Mouse (Mus musculus): ENCODE results near the gene Olfr679. TPM values are rescaled to one million over a fixed set of nuclear protein-coding genes. Genes with fewer than 3 reads are reported as not detected.
"Not testable (repeated sequence)": the region's sequence is repeated elsewhere in the genome, so short reads cannot be mapped to it uniquely, and the experiment has no call there.

The Olfr679 gene
- not detected for total RNA-seq (2021)
- long read RNA-seq, experiment 1 = 0 reads
- long read RNA-seq, experiment 2 = 0 reads

- DNase-seq = no peak
- intact Hi-C loops (cut with DNase I; ENCODE audit: low total_unique reads) = no loop called here
Observed at GRCm38 (mm10) chr7:105080905-105081304, at the start of gene Olfr679. TSS of gene Olfr679 (plus strand) at chr7:105081205.

GRCm38 (mm10) chr7:105032398-105032797 is 48.6 kb upstream of the Olfr679 start, which contains the start of gene Olfr676:
TSS of gene Olfr676 (plus strand) at chr7:105032698.
- DNase-seq = no peak
- intact Hi-C loops (cut with DNase I; ENCODE audit: low total_unique reads) = no loop called here

GRCm38 (mm10) chr7:105033836-105034235 is 47.2 kb upstream of the Olfr679 start:
- DNase-seq; intact Hi-C loops (cut with DNase I; ENCODE audit: low total_unique reads): not testable (repeated sequence)

GRCm38 (mm10) chr7:105058951-105059350 is 22.1 kb upstream of the Olfr679 start:
- intact Hi-C loops (cut with DNase I; ENCODE audit: low total_unique reads) = no loop called here
- DNase-seq = no peak

- DNase-seq = no peak
- intact Hi-C loops (cut with DNase I; ENCODE audit: low total_unique reads) = no loop called here
Observed at GRCm38 (mm10) chr7:105064175-105064574, 16.8 kb upstream of the Olfr679 start, which contains the start of gene Olfr678. TSS of gene Olfr678 (plus strand) at chr7:105064475.

GRCm38 (mm10) chr7:105092717-105093116 is 11.7 kb downstream of the Olfr679 start, which contains the start of gene Olfr680-ps1:
TSS of gene Olfr680-ps1 (minus strand) at chr7:105092817.
- DNase-seq; intact Hi-C loops (cut with DNase I; ENCODE audit: low total_unique reads): not testable (repeated sequence)

- no peak for DNase-seq
- intact Hi-C loops (cut with DNase I; ENCODE audit: low total_unique reads) = no loop called here
Observed at GRCm38 (mm10) chr7:105116536-105116935, 35.5 kb downstream of the Olfr679 start, which contains the start of gene Olfr681. TSS of gene Olfr681 (plus strand) at chr7:105116836.

Other genes starting within 250 kb of the Olfr679 start
- gene Usp17lb, start 238.6 kb upstream of the Olfr679 start, total RNA-seq (2021) = not detected
- gene Usp17la, start 224.2 kb upstream of the Olfr679 start, total RNA-seq (2021) = not detected
- not detected for gene Olfr665, start 203.2 kb upstream of the Olfr679 start, total RNA-seq (2021)
- gene Olfr666, start 185.3 kb upstream of the Olfr679 start, total RNA-seq (2021) = not detected
- gene Olfr667, start 159.7 kb upstream of the Olfr679 start, total RNA-seq (2021) = not detected
- gene Olfr668, start 153.1 kb upstream of the Olfr679 start, total RNA-seq (2021) = not detected
- gene Olfr669, start 147.0 kb upstream of the Olfr679 start, total RNA-seq (2021) = not detected
- gene Olfr670, start 118.6 kb upstream of the Olfr679 start, total RNA-seq (2021) = not detected
- gene Olfr671, start 102.1 kb upstream of the Olfr679 start, total RNA-seq (2021) = not detected
- not detected for gene Olfr672, start 79.2 kb upstream of the Olfr679 start, total RNA-seq (2021)
- not detected for gene Olfr675, start 52.7 kb upstream of the Olfr679 start, total RNA-seq (2021)
- not detected for gene Olfr676, start 48.5 kb upstream of the Olfr679 start, total RNA-seq (2021)
- gene Olfr677, start 29.8 kb upstream of the Olfr679 start, total RNA-seq (2021) = not detected
- gene Olfr678, start 16.7 kb upstream of the Olfr679 start, total RNA-seq (2021) = not detected
- gene Olfr680-ps1, start 11.6 kb downstream of the Olfr679 start, total RNA-seq (2021) = not detected
- not detected for gene Olfr681, start 35.6 kb downstream of the Olfr679 start, total RNA-seq (2021)
- not detected for gene Olfr683, start 65.8 kb downstream of the Olfr679 start, total RNA-seq (2021)
- gene Olfr684, start 82.4 kb downstream of the Olfr679 start, total RNA-seq (2021) = not detected
- not detected for gene Olfr685, start 104.8 kb downstream of the Olfr679 start, total RNA-seq (2021)
- gene Olfr686, start 126.3 kb downstream of the Olfr679 start, total RNA-seq (2021) = not detected
- not detected for gene Olfr688, start 206.9 kb downstream of the Olfr679 start, total RNA-seq (2021)
- not detected for gene Olfr689, start 230.0 kb downstream of the Olfr679 start, total RNA-seq (2021)

Measured in gastrocnemius, postnatal 14 days (tissue).